Mouse (Mus musculus) midbrain, postnatal 0 days (tissue): ENCODE results near the gene Rhoq. TPM values are rescaled to one million over a fixed set of nuclear protein-coding genes. Genes with fewer than 3 reads are reported as not detected.

Experiments
- ATAC-seq: fragments of 200-750 bp; cut with Nextera tagmentation; 2 replicates; pipeline ENCODE4 v1.8.0; 2017; ENCODE audit warnings: moderate number of reproducible peaks, mild to moderate bottlenecking, moderate TSS enrichment, moderate library complexity; ENCODE audit not compliant: low FRiP score
- DNase-seq: peaks from one replicate; pipeline ENCODE4 v3.0.0-alpha.2; 2015; ENCODE audit warnings: low spot score
- H3K27ac ChIP-seq: fragments of 300-500 bp; sonication (generic); 2 replicates; pipeline ENCODE4 v1.5.1; 2014; ENCODE audit warnings: low read depth, mild to moderate bottlenecking, low read length, mixed read lengths
- H3K27me3 ChIP-seq: fragments of 300-500 bp; sonication (generic); 2 replicates; pipeline ENCODE4 v1.6.1; 2014; ENCODE audit warnings: low read length, control low read depth, mixed read lengths; ENCODE audit not compliant: insufficient read depth
- H3K36me3 ChIP-seq: fragments of 300-500 bp; sonication (generic); 2 replicates; pipeline ENCODE4 v1.6.1; 2014; ENCODE audit warnings: low read length, control low read depth, mixed read lengths; ENCODE audit not compliant: insufficient read depth
- H3K4me1 ChIP-seq: fragments of 300-500 bp; sonication (generic); 2 replicates; pipeline ENCODE4 v1.6.1; 2014; ENCODE audit warnings: mild to moderate bottlenecking, control low read depth, antibody characterized with exemption, low read length, mixed read lengths; ENCODE audit not compliant: insufficient read depth
- H3K4me2 ChIP-seq: fragments of 300-500 bp; sonication (generic); 2 replicates; pipeline ENCODE4 v1.6.1; 2014; ENCODE audit warnings: low read depth, mild to moderate bottlenecking, low read length, mixed read lengths; ENCODE audit not compliant: poor library complexity, severe bottlenecking
- H3K4me3 ChIP-seq: fragments of 300-500 bp; sonication (generic); 2 replicates; pipeline ENCODE4 v1.5.1; 2014; ENCODE audit warnings: low read depth, mild to moderate bottlenecking, low read length, moderate library complexity
- H3K9ac ChIP-seq: fragments of 300-500 bp; sonication (generic); replicated peaks from 2 replicates; pipeline ENCODE4 v1.6.1; 2014; ENCODE audit warnings: mild to moderate bottlenecking, low read length, moderate library complexity, mixed read lengths; ENCODE audit not compliant: poor library complexity, severe bottlenecking
- H3K9me3 ChIP-seq: fragments of 300-500 bp; sonication (generic); 2 replicates; pipeline ENCODE4 v1.6.1; 2016; ENCODE audit warnings: low read length, control low read depth
- CTCF ChIP-seq: IDR thresholded peaks from 2 replicates; pipeline ENCODE4 v1.5.1; 2016; ENCODE audit warnings: antibody characterized with exemption, mild to moderate bottlenecking
- WGBS: fragments of 180-500 bp; shearing (Covaris S2); extraction: QIAGEN DNeasy Blood & Tissue Kit; methylation state at CpG from one replicate; pipeline ENCODE4 v1.1.7; 2014; 5-methylcytosine and 5-hydroxymethylcytosine counted together
- polyA plus RNA-seq: library from polyadenylated mRNA; unstranded; fragments of >200 nt; fragmentation: Nextera tagmentation; extraction: Ambion mirVana; gene quantifications from 2 replicates; pipeline ENCODE4 v1.2.1, GENCODE M21; 2015
- total RNA-seq: library from RNA; depleted of rRNA; stranded (reverse); fragments of >200 nt; gene quantifications from 2 replicates; pipeline ENCODE4 v1.2.3, GENCODE M21; 2014; rRNA removed

Rhoq gene
- total and polyA plus RNA-seq, 2 experiments from 2014 or later = 5.1 to 23.1 TPM

GRCm38 (mm10) chr17:87044364-87044763 is 81.5 kb downstream of the Rhoq start:
- TF ChIP-seq CTCF = peak; percentile 100
- peak; percentile 96 for DNase-seq
- 2% methylated on average over 15 of the region's 15 CpGs for whole genome bisulfite sequencing
- Histone ChIP-seq H3K27ac (no peak overlapping the region), H3K4me1 (no peaks in the 10 kb centered on the region), H3K9ac (no peak overlapping the region), H3K36me3 (no peaks in the 10 kb centered on the region), H3K27me3 (no peaks in the 10 kb centered on the region), H3K4me2 (no peak overlapping the region), H3K9me3 (no peaks in the 10 kb centered on the region), H3K4me3 (no peak overlapping the region)
- peak; percentile 85 for ATAC-seq

GRCm38 (mm10) chr17:87044796-87045195 is 81.9 kb downstream of the Rhoq start:
- ATAC-seq = no peak
- no peak overlapping the region for H3K4me2 ChIP-seq
- H3K27me3 ChIP-seq = no peaks in the 10 kb centered on the region
- H3K36me3 ChIP-seq = no peaks in the 10 kb centered on the region
- no peak overlapping the region for H3K27ac ChIP-seq
- WGBS = 79% methylated on average over 8 of the region's 8 CpGs
- no peak overlapping the region for H3K9ac ChIP-seq
- H3K9me3 ChIP-seq = no peaks in the 10 kb centered on the region
- TF ChIP-seq CTCF = no peak
- DNase-seq = no peak
- no peak overlapping the region for H3K4me3 ChIP-seq
- no peaks in the 10 kb centered on the region for H3K4me1 ChIP-seq

Other genes starting within 250 kb of the Rhoq start
- gene Epas1, start 209.4 kb upstream of the Rhoq start, total RNA-seq = 17.5 and 21.5 TPM in 2 replicates
- gene Epas1, start 209.4 kb upstream of the Rhoq start, polyA plus RNA-seq = 6.0 and 6.3 TPM in 2 replicates
- gene Tmem247, start 45.7 kb upstream of the Rhoq start, total RNA-seq = not detected in 2 replicates
- gene Tmem247, start 45.7 kb upstream of the Rhoq start, polyA plus RNA-seq = not detected in 2 replicates
- not detected in 2 replicates for gene Atp6v1e2, start 15.2 kb upstream of the Rhoq start, total RNA-seq
- gene Atp6v1e2, start 15.2 kb upstream of the Rhoq start, polyA plus RNA-seq = 0.33 TPM in 1 of 2 replicates, not detected in the other
- 21.6 and 22.0 TPM in 2 replicates for gene Pigf, start 62.3 kb downstream of the Rhoq start, total RNA-seq
- 29.4 and 31.3 TPM in 2 replicates for gene Pigf, start 62.3 kb downstream of the Rhoq start, polyA plus RNA-seq
- 51.4 and 51.6 TPM in 2 replicates for gene Cript, start 62.5 kb downstream of the Rhoq start, total RNA-seq
- gene Cript, start 62.5 kb downstream of the Rhoq start, polyA plus RNA-seq = 194 and 199 TPM in 2 replicates
- 21.3 and 27.0 TPM in 2 replicates for gene Socs5, start 144.6 kb downstream of the Rhoq start, total RNA-seq
- gene Socs5, start 144.6 kb downstream of the Rhoq start, polyA plus RNA-seq = 13.0 and 13.1 TPM in 2 replicates